Mouse (Mus musculus) bone marrow macrophage, adult 2 months (primary cell): Measurements from ENCODE around the gene Snai1.

Experiments used
- CTCF ChIP-seq: IDR thresholded peaks from 2 replicates; pipeline ENCODE4 v1.5.1; 2012; ENCODE audit warnings: low read depth, mild to moderate bottlenecking, low read length, moderate library complexity
- POLR2A ChIP-seq: IDR thresholded peaks from 2 replicates; pipeline ENCODE4 v1.6.1; 2012; ENCODE audit warnings: mild to moderate bottlenecking, low read depth, low read length, borderline replicate concordance

DNA sequence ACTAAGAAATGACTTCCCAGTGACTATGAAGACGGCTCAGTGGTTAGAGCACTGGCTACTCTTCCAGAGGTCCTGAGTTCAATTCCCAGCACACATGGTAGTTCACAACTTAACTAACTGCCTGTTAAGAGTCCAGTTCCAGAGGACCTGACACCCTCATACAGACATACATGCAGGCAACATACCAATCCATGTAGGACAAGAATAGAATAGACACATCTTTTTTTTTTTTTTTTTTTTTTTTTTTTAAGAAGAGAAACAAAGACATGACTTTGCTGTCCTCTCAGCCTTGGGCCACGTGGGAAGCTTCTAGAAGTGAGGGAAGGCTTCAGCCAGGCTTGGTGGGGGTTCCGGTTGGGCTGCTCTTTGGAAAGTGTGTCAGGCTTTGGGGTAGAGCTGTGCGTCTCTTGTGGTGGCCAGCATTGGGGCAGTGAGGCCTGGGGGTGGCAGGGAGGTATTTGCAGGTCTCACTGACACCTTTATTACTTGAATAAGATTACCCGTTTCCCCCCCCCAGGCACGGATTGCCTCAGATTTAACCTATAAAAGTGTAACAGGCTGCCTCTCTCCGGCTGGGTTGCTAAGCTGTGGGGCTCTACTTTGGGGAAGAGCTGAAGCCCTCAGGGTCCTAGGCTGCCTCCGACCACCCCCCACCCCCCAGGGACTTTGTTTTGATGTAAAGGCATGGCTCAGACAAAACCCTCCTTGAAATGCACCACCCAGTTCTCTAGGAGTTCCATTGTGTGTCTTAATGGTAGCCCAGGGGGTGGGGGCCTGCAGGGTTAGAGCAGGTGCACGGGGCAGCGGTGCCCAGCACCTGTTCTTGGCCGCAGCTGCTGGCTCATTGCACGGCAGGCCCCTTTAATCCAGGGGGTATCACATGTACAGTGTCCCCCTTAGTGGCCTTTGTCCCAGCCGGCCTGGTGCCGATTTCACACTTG is 1.8 kb downstream of the Snai1 start:
- TF ChIP-seq POLR2A (no peak), CTCF (no peak)
